Mouse (Mus musculus) liver, adult (tissue): Measurements from ENCODE around the gene 1700001C02Rik.

ENCODE experiments used
- GATA4 ChIP-seq: IDR thresholded peaks from 2 replicates; pipeline ENCODE4 v1.6.1; 2014; ENCODE audit warnings: mild to moderate bottlenecking, low read length; ENCODE audit not compliant: insufficient replicate concordance

Gene 1700001C02Rik

DNA sequence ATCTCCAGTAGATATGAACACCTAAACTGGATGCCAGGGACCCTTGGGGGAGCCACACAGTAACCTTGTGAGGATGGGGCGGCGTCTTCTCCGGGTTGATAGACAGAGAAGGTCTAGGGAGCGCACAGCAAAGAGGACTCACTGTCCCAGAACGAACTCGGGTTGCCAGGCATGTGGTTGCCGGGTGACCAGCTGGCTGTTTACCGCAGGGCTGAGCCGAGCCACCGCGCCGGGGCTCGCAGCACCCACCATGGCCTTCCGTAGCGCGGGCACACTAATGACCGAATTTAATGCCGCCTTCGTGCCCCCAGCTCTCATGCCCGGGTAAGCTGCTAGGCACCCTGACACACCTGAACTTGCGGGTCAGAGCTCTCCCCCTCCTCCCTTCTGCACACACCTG, at the start of gene 1700001C02Rik:
1700001C02Rik (plus strand) TSS at position 187 of the 400 bp plus-strand sequence.
- no peak for TF ChIP-seq GATA4

DNA sequence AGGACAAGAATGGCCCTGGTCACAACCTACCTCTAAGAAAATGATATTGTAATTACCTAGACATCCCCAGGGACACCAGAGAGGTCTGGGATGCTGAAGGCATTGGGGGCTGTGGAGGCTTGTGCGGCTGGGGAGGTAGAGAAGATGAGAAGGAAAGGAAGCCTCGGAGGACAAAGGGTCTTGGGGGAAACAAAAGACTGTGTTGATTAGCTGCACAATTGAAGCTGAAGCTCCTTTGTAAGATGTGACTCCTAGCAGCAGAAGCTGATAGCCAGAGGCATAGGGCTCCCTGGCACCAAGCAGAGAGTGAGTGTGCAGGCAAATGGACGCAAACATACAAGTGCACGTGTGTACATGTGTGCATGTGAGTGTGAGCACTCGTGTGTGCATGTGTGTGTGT, 49.2 kb upstream of the 1700001C02Rik start:
- no peak for TF ChIP-seq GATA4

DNA sequence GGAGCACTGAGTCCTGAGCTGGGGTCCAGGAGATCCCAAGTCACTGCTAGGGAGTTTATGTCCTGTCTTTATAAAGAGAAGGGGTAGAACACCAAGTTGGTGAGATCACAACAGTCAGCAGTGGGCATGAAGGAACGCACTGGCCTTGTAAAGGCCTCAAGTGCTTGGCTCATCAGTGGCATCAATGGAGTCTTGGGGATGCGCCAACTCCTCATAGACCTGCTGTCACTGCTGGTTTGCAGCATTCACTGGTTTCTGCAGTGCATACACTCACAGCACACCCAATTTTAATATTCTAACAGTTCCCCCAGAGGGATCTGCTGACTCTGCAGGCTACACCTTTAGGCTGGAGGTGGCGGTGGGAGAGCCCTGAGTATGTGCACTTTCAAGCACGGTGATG, 42.7 kb upstream of the 1700001C02Rik start:
- no peak for TF ChIP-seq GATA4

DNA sequence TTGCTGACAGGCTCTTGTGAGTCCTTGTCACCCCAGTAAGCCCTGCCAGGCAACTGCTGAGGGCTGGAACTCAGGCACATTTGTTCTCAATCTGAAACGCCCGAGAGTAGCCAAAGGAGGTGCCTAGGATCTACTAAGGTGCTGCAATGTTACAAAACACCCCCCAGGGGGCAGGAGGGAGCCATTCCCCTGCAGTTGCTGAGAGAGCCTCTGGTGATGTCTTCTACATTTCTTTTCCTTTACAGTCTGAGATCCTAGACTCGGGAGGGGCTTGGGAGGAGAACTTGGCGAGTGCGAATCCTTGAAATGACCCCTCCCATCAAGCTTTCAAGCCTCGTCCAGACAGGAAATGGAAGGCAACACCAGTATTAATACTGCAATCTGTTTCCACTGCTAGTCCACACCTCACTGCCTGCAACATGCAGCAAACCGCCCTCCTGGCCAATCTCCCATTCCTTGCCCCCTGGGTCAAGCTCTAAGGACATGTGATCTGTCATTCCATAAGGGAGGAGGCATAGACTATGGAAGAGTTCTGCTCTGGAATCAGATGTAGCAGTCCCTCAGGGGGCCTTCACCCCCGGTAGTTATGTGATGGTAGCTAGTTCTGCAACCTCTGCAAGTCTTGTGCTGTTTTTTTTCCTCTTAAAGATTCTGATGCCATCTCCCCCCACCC, 42.1 kb upstream of the 1700001C02Rik start:
- no peak for TF ChIP-seq GATA4

DNA sequence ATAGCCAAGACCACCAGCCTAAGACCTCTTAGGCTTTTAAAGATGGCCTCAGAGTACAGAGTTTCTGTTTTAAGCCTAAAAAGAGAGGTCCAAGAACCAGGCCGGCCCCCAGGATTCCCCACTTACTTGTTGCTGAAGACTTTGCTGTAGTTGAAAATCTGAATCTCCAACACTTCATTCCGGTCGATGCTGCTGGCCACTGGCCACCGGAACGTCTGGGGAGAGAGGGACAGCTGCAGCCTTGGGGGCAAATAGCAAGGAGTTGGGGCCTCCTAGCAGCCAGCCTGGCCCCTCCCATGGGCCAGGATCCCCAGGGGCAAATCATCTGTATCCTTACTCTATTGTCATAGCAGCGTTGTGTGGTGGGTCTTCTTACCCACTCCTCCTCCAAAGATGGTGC, 38.4 kb upstream of the 1700001C02Rik start:
- TF ChIP-seq GATA4, result no peak

DNA sequence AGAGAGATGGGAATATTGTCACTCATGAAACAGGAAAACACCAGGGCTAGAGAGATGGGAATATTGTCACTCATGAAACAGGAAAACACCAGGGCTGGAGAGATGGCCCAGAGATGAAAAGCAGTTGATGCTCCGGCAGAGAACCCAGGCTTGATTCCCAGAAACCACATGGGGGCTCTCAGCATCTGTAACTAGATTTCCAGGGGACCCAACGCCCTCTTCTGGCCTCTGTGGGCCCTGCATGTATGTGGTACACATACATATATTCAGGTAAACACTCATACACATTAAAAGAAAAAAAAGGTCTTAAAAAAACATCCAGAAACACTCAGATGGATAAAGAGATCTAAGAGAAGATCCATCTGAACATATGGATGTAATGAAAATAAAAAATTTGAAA, 26.9 kb upstream of the 1700001C02Rik start:
- no peak for TF ChIP-seq GATA4

DNA sequence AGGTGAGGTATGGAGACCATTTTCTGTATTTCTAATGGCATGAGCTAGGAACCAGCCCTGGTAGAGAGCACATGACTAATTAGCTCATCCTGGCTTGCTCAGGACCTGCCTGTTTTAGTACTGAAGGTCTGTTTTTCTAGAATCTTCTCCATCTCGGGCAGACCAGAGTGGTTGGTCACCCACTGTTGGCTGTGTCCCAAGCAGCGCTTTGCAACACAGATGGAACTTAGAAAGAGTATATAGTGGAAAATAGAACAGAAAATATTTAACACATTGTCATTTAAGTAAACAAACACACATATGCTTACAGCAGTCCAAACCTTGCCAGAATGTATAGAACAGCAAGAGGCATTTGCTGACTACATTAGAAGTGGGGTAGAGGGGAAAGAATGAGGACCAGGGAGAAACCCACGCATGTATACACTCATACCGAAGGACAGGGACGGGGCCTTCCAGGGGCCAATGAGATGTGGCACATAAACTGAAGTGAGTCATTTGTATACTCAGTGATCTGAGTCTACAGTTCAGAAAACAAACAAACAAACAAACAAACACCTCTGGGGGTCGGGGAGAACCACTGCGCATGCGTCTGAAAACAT, 25.4 kb upstream of the 1700001C02Rik start:
- no peak for TF ChIP-seq GATA4

DNA sequence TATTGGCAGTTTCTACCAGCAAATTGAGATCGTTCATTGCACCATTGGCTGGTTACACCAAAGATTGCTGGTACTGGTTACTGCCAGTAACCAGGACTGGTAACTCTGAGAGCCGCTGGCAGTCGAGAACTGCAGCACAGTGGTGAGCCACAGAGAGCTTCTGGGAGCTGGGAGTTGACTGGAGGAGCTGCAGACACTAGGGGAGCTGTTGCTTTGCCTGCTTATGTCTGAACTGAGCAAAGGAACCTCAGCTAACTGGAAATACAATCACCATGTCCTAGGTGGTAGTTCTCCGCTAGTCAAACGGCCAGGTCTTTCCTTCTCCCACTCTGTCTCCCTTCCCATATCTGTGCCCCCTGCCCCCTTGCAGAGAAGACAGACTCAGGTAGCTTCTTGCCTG, 23.7 kb upstream of the 1700001C02Rik start:
- TF ChIP-seq GATA4, result no peak

DNA sequence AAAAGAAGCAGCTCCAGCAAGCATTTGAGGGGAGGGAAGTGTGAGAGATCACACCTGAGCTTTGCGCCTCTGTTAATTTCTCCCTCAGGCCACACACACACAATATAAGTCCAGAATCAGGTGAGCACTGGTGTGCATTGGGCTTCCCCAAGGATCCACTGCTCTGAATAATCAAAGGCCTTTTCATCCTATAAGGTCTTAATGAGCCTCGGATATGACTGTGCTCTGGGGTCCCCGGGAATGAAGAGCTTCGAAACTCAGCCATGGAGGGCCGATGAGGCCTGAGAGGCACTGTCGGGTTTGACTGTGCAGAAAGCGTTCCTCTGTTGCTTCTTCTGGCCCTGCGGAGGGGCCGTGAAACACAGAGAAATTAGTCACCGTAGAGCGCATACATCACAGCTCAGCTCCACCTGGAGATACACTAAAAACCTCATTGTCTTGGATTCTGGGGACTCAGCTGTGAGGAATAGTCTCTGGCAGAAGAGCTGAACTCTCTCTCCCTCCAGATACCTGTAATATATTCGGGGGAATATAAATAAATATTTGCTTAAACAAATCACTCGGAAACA, 21.4 kb upstream of the 1700001C02Rik start:
- no peak for TF ChIP-seq GATA4

DNA sequence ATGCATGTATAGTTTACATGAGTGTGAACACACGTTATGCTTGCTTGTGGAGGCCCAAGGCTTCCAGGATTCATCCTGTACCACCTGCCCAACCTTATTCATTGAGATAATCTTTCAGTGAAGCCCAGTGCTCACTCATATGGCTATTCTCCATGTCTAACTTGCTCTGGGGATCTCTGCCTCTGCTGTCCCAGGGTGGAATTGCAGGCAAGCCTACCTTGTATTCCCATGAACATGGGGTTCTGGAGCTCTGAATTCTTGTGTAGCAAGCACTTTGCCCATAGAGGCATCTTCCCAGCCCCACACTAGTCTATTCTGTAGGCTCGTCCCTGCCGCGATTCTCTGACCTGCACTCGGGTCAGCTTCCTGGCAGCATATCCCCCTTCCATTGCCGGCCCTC, 9.8 kb upstream of the 1700001C02Rik start:
- TF ChIP-seq GATA4, result no peak

DNA sequence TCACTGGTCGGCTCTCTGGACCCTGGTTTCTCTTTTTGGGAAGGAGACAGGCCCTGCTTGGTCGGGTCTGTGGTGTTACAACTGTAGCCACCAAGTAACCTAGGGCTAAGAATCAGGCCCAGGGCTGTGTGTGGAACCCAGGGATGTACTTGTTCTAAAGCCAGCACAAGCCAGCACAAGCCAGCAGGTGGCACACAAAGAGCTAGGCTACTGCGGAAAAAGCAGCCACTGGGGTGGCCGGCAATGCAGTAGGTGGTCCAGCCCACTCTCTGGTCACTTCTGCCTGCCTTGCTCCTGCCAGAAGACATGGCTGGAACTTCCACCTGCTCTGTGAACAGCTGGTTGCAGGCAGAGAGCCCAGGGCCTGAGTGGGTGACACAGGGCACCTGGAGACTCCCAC, 5.7 kb upstream of the 1700001C02Rik start:
- no peak for TF ChIP-seq GATA4

DNA sequence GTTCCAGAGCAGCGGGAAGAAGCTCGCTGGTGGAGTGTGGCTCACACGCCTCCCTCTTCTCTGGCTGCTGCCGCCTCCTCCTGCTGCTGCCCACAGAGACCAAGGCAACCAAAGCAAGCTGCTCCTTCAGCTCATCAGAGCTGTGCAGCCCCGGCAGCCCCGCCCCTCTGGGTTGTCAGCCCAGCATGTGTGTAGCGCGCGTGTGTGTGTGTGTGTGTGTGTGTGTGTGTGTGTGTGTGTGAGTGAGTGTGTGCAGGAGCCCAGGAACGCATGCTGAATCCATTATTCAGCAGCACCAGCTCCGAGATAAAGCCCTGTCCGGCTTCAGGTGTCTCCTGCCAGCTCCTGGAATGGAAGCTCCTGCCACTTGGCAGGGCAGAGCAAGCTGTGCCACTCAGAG, 4.0 kb upstream of the 1700001C02Rik start, which contains the start of gene Otof:
Otof (minus strand) TSS at position 112 of the 400 bp plus-strand sequence.
- no peak for TF ChIP-seq GATA4

DNA sequence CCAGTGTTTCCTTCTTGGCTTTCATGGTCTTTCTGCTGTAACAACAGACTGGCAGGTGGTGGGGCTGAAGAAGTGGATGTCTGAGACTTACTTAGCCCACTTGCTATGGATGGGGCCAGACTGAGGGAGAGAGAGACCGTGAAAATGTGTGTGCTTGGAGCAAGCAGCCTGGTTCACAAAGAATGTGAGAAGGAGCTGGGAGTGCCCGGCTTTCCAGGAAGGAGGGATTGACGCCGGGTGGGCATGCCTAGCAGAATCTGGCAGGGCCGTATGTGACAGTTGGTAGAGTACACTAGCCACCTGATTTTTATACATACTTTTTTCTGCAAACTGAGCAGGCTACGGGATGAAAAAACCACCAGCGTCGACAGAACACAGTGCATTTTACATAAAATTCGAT, 468 bp downstream of the 1700001C02Rik start:
- no peak for TF ChIP-seq GATA4

DNA sequence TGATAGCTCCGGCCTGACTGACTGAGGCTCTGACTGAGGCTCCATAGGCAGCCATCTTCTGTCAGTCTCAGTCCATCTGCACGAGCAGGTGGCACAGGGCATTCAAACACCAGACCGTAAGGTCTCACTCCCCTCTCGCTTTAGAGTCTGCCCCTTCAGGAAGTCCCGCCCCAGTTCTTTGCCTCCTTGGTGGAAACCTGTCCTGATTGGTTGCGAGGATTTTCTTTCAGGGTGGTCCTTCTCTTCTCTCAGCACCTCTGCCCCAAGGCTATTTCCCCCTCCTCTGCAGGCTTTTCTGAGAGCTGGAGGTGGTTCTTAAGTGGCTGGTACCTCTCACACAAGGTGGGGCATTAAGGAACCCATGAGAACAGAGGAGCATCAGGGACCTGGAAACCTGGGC, 4.6 kb downstream of the 1700001C02Rik start:
- no peak for TF ChIP-seq GATA4

DNA sequence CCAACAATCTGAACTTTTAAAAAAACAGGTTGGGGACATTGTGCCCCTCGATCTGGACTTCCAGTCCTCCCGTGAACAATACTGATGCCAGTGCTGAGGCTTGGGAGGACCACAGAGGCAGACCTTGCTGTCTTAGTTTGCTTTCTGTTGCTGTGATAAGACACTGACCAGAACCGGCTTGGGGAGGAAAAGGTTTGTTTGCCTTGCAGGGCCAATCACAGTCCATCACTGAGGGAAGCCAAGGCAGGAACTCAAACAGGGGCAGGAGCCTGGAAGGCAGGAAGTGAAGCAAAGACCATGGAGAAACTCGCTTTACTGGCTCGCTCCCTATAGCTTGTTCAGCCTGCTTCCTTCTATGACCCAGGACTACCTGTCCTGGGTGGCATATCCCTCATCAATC, 6.3 kb downstream of the 1700001C02Rik start:
- no peak for TF ChIP-seq GATA4

DNA sequence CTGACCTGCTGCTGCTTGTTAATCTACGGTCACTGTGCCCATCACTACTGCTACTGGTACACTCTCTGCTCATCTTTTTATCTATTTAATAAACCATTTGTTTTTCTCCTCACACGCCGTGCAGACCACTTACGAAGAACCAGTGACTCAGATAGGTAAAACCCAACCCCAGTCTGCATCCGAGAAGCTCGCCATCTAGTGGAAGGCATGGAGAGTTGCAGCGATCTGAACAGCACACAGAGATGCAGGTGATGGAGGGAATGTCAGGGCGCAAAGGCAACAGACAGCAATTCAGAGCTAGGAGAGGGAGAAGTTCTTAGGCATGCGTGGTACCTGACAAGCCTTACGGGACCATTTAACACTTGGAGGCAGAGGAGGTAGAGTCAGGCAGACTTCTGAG, 10.7 kb downstream of the 1700001C02Rik start:
- TF ChIP-seq GATA4, result no peak
